Mouse (Mus musculus) testis, adult 2 months (tissue): ENCODE results near the gene Catsperd.

Experiments
- CTCF ChIP-seq: fragments of 200-500 bp; IDR thresholded peaks from 2 replicates; pipeline ENCODE4 v1.5.1; 2012; ENCODE audit warnings: low read depth, mild to moderate bottlenecking, inconsistent platforms, low read length, moderate library complexity; ENCODE audit not compliant: control insufficient read depth, insufficient read depth, insufficient replicate concordance
- POLR2A ChIP-seq: fragments of 200-500 bp; IDR thresholded peaks from 2 replicates; pipeline ENCODE4 v1.6.1; 2012; ENCODE audit warnings: low read depth, mild to moderate bottlenecking, inconsistent platforms, low read length, moderate library complexity; ENCODE audit not compliant: control insufficient read depth

DNA sequence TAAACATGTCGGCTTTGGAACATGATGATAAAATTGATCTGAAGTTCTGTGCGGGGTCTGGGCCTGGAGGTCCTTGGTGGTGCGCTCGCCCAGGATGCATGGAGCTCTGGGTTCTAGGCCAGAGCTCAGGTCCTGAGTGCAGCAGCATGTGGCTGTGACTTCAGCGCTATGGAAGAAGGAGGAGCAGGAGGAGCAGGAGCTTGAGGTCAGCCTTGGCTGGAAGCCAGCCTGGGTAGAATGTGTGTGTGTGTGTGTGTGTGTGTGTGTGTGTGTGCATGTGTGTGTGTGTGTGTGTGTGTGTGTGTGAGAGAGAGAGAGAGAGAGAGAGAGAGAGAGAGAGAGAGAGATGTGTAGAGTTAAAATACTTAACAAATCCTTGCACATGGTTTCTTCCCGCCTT lies 28.2 kb downstream of the Catsperd start:
- TF ChIP-seq CTCF (no peak), POLR2A (no peak)
